Mouse (Mus musculus) erythroid progenitor cell, adult 5-6 weeks (primary cell): ENCODE measurements at regions not wholly inside any gene's neighbourhood (a gene's known extent, or its start where the extent isn't known, plus 50 kb on each side); places are given as distances from the start of the nearest gene placed in this dataset.
"Not testable (repeated sequence)": the region's sequence is repeated elsewhere in the genome, so short reads cannot be mapped to it uniquely, and the experiment has no call there.

Experiments used
- ATAC-seq: replicated peaks from 2 replicates; pipeline ENCODE4 v1.8.0; 2016; ENCODE audit warnings: moderate number of reproducible peaks, mild to moderate bottlenecking, moderate TSS enrichment, inconsistent platforms; ENCODE audit not compliant: poor library complexity, low FRiP score, severe bottlenecking

- ATAC-seq = no peak
These were observed 134.4 kb upstream of the Kiz start for GRCm38 (mm10) chr2:146721184-146721715.

DNA sequence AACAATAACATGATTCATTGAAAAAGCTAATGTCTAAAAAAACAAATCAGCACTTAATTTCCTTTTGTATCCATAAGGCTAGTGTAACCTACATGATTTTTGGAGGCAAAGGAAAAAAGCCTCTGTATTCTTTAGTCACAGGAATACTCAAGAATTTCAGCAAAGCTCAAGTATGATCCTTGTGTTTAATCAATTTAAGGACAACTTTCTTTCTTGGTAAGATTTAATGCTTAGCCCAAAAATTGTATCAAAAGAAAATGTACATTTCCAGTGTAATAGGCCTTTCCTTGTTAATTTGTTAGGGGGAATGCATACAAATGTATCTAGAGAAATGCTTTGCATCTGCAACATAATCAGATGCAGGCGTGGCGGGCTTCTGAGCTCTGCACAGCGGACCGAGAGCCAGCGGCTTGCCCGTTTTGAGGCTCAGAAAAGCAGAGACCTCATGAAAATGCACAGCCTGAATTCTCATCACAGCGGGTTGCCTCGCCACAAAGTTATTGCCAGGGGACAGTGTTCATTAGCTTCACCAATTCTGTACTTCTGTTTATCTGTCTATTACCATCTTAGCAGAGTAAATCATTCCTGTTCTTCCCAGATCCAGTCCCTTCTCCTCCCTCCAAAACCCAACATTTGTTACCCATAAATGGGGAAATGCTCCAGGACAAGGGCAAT, 133.2 kb upstream of the Kiz start:
- no peak for ATAC-seq

DNA sequence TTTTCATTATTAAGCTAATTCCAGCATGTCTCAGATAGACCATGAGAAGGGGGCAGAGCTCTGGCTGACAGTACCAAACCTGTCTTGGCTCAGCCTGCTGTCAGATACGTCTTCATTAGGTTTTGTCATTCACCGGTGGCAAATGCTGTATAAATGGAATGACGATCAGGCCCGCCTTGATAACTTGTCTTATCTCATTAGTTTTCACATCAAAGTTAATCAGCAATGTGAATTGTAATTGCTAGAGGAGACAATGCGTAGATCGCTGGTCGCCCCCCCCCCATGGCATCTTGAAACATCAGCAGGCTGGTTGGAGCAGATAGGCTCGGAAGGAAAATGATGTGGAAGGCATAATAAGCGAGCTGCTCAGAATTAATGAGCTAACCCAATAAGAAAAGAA, 132.5 kb upstream of the Kiz start:
- no peak for ATAC-seq

GRCm38 (mm10) chr2:146723671-146724070, 132.0 kb upstream of the Kiz start:
- ATAC-seq = no peak

DNA sequence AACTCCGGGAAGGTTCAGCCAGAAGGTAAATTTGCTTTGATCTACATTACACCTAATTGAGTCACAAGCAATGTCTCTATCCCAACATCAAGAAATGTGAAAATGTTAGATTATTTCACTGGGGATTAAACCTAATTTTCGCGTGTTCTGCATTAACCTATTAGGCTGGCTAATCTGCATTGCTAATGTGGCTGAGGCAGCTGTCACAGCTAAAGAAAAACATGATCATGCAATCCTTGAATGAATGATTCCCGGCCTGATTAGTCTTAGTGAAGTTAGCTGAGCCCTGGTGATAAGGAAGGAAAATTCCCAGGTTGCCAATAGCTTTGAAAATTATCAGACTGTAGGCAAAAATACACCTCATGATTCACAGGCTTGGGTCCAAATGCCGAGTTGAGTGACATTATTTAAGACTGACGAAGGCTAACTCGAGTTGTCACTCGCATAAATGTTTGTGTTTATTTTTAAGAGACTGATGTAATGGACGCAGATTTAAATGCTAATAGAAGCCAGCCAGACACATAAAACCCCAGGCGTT, 131.5 kb upstream of the Kiz start:
- no peak for ATAC-seq

- no peak for ATAC-seq
These were observed 130.6 kb upstream of the Kiz start for GRCm38 (mm10) chr2:146724924-146725555.

DNA sequence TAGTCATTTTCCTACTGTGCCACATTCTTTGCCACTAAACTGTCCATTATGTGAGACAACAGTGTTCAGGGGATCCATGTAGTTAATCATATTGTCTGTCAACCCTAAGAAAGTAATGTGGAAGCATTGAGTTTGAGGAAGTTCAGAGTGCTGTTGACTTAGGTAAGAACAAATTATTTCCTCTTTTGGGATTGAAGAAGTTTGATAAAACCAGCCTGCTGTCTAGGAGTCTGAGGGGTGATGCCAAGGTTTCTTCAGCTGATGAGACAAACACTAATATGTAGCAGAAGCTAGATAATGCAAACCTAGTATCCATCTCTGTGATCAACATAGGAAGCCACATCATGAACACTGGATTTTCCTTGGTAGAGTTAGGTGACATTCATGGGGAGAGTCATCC, 127.0 kb upstream of the Kiz start:
- ATAC-seq = no peak

DNA sequence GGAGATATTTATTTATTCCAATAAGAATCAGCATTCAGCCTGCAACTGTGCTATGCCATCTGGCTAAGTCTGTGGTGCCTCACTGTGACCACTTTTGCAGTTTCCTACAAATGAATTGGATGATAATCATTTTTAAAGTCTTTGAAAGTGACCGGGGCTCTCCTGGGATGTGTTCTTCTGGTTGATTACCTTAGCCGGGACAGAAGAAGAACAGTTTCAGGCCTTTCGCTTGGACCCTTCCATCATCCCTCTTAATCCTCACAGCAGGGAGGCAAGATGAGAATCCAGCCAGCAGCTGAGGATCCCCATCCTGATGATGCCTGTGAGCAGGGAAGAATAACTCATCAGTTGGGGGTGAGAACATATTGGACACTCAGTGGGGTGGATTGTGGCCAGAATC, 124.6 kb upstream of the Kiz start:
- ATAC-seq = no peak

DNA sequence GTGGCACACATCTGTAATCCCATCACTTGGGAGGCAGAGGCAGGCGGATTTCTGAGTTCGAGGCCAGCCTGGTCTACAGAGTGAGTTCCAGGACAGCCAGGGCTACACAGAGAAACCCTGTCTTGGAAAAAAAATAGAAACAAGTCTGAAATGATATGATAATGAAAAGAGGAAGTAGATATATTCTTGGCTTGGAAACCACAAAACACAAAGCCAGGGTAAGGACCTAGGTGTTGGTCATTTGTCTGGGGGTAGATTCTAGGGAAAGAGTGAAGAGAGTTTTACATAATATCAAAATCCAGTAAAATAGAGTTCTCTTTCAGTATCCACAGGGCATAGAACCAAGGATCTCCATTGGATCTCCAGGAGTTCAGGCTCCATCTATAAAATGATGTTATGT, 122.8 kb upstream of the Kiz start:
- not testable (repeated sequence) for ATAC-seq

DNA sequence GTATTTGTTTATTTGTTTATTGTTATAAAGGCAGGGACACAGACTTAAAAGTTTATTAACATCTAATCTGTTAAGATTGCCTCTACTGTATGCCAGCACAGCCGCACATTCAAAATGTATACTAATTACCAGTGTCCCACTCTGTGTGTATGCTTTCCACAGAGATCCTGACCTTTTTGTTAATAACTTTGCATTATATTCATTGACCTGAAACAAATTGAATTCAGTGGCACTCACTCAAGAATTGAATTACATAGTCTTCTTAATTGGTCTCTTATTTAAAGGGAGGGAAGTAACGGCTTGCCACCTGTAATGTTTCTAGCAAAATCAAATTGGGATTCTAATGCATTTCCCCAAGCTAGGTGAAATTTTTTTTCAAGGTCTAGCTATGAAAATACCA, 111.3 kb upstream of the Kiz start:
- no peak for ATAC-seq

DNA sequence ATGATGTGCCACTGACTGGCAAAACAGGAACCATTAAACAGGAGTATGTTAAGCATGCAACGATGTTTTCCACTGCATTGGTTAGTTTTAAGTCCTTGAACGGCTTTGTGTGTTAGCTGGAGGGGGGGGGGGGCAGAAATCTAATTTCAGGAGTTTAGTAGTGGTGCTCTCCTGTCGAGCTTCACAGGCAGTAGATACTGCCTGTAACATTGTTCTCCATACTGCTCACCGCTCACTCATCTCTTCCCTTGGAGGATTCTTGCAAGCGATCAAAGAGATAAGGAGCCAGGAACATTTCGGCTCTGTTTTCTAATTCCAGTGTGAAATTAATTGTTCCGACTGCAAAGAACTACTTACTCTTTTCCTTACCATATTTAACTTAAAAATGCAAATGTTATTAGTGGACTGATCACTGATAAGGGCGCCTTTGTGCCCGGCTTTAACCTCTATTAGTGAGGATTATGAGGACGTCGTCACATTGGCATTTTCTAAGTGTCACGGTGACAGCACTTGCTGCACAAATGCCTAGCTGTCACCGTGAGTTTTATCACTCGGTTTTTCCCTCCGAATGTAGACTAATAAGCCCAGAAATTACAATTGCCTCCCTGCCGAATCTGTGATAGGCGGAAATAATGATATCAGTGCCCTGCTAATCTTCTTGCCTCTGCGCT, 110.5 kb upstream of the Kiz start:
- ATAC-seq = no peak

GRCm38 (mm10) chr2:146745683-146746047, 110.0 kb upstream of the Kiz start:
- no peak for ATAC-seq

DNA sequence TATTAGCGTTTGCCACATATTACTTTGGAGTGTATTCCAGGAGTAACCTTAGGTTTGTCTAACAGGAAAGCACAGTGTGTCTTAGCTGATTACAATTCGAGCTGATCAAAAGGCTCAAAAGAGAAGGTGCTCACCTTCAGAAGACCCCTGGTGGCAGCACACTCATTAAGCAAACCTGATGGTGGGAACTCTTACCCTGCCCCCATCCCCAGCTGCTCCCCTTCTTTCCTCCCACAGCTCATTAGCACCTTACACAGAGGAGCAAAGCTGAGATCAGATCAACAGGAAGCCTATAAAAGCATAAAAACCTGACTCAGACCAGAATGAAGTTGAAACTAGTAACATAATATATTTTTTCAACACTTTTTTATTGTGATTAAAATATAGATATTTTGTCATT, 101.7 kb upstream of the Kiz start:
- ATAC-seq = no peak

- ATAC-seq = no peak
These were observed 92.0 kb upstream of the Kiz start for GRCm38 (mm10) chr2:146763522-146764144.

- no peak for ATAC-seq
These were observed 91.1 kb upstream of the Kiz start for GRCm38 (mm10) chr2:146764313-146765255.

DNA sequence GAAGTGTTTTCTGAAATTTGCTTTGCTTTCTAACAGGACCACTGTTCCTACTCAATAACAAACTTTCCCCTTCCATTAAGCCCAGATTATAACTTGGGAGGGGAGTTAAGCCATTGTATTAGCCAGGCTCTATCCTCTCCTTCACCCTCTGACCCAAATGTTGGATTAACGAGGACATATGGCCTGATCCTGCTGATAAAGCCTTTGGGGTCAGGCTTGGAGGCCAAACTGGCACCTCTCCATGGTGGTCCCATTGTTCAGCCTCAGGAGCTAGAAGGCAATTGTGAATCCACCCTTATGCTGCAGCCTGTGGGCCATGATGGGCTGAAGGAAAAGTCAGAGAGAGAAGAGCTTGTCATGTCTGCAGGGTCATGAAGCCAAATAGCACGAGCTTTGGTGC, 80.8 kb upstream of the Kiz start:
- no peak for ATAC-seq

- ATAC-seq = no peak
These were observed 68.4 kb upstream of the Kiz start for GRCm38 (mm10) chr2:146787132-146787810.

DNA sequence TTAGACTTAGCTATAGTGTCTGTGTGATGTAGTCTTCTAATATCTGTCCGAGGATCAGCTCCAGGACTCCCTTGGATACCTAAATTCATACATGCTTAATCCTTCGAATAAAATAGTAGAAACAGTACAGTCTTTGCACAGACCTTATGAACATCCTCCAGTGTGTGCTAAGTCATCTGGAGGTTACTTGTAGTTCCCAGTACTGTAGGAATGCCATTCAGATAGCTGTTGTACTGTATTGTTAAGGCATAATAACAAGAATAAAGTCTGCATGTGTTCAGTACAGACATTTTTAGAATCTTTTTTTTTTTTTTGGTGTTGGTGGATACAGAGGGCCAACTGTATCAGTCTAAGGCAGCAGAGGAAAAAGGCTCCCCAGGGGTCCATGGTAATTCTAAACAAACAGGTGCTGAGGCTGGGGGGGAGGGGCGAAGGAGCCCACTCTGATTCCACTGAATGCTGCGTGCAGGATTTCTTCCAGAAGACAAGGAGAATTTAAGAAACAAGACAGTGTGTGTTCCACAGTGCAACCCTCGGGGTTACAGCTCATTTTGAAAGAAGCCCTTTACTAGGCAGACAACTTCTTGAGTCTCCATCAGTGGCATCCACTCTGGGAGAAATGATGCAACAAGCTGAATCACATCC, 67.7 kb upstream of the Kiz start:
- no peak for ATAC-seq
